Mouse (Mus musculus) hindbrain, embryonic 11.5 days (tissue): ENCODE measurements around the gene Fmnl1. TPM values are rescaled to one million over a fixed set of nuclear protein-coding genes. Genes with fewer than 3 reads are reported as not detected.

ENCODE experiments used
- ATAC-seq: fragments of 200-750 bp; cut with Nextera tagmentation; 2 replicates; pipeline ENCODE4 v1.8.0; 2017; ENCODE audit warnings: mild to moderate bottlenecking, moderate TSS enrichment, moderate library complexity; ENCODE audit not compliant: low FRiP score
- DNase-seq: peaks from one replicate; pipeline ENCODE4 v3.0.0-alpha.2; 2015; ENCODE audit warnings: low spot score
- H3K27ac ChIP-seq: fragments of 300-500 bp; sonication (generic); 2 replicates; pipeline ENCODE4 v1.5.1; 2014; ENCODE audit warnings: mild to moderate bottlenecking, low read depth, low read length
- H3K27me3 ChIP-seq: fragments of 300-500 bp; sonication (generic); 2 replicates; pipeline ENCODE4 v1.6.1; 2014; ENCODE audit warnings: mild to moderate bottlenecking, low read length, moderate library complexity, mixed read lengths; ENCODE audit not compliant: control insufficient read depth, insufficient read depth
- H3K36me3 ChIP-seq: fragments of 300-500 bp; sonication (generic); 2 replicates; pipeline ENCODE4 v1.6.1; 2014; ENCODE audit warnings: mild to moderate bottlenecking, low read length, moderate library complexity, mixed read lengths; ENCODE audit not compliant: control insufficient read depth, insufficient read depth
- H3K4me1 ChIP-seq: fragments of 300-500 bp; sonication (generic); replicated peaks from 2 replicates; pipeline ENCODE4 v1.6.1; 2014; ENCODE audit warnings: low read length, mixed read lengths; ENCODE audit not compliant: control insufficient read depth, insufficient read depth
- H3K4me2 ChIP-seq: fragments of 300-500 bp; sonication (generic); replicated peaks from 2 replicates; pipeline ENCODE4 v1.6.1; 2014; ENCODE audit warnings: mild to moderate bottlenecking, low read depth, low read length
- H3K4me3 ChIP-seq: fragments of 300-500 bp; sonication (generic); 2 replicates; pipeline ENCODE4 v1.5.1; 2014; ENCODE audit warnings: low read depth, low read length
- H3K9ac ChIP-seq: fragments of 300-500 bp; sonication (generic); 2 replicates; pipeline ENCODE4 v1.6.1; 2014; ENCODE audit warnings: low read depth, low read length
- H3K9me3 ChIP-seq: fragments of 300-500 bp; sonication (generic); 2 replicates; pipeline ENCODE4 v1.6.1; 2016; ENCODE audit warnings: low read length; ENCODE audit not compliant: control insufficient read depth
- WGBS: fragments of 180-500 bp; shearing (Covaris S2); extraction: QIAGEN DNeasy Blood & Tissue Kit; methylation state at CpG from one replicate; pipeline ENCODE4 v1.1.7; 2014; 5-methylcytosine and 5-hydroxymethylcytosine counted together
- polyA plus RNA-seq: library from polyadenylated mRNA; unstranded; fragments of >200 nt; fragmentation: Nextera tagmentation; extraction: Ambion mirVana; gene quantifications from 2 replicates; pipeline ENCODE4 v1.2.1, GENCODE M21; 2014

The Fmnl1 gene
- polyA plus RNA-seq, 1 experiment from 2014 or later = 1.1 TPM

- peaks cover 8% of the 10 kb centered on the region; the same call in 1 of the 2 replicates for H3K36me3 ChIP-seq
These were observed 63.5 kb downstream of the Fmnl1 start for GRCm38 (mm10) chr11:103234447-103234846.

GRCm38 (mm10) chr11:103235702-103236101, 64.8 kb downstream of the Fmnl1 start:
- Histone ChIP-seq H3K9ac (no peak overlapping the region), H3K4me2 (no peak overlapping the region), H3K4me1 (no peaks in the 10 kb centered on the region), H3K27ac (no peak overlapping the region), H3K27me3 (no peaks in the 10 kb centered on the region), H3K36me3 (peaks cover 4% of the 10 kb centered on the region; the same call in 1 of the 2 replicates), H3K4me3 (no peak overlapping the region), H3K9me3 (no peaks in the 10 kb centered on the region)
- WGBS = 78% methylated on average over 11 of the region's 11 CpGs
- DNase-seq (no peak), ATAC-seq (no peak)

More at GRCm38 (mm10) chr11:103234447-103234846, 63.5 kb downstream of the Fmnl1 start:
- Histone ChIP-seq H3K9ac (no peak overlapping the region), H3K27ac (no peak overlapping the region), H3K4me3 (no peak overlapping the region), H3K9me3 (no peaks in the 10 kb centered on the region), H3K4me2 (no peak overlapping the region), H3K27me3 (no peaks in the 10 kb centered on the region), H3K4me1 (no peaks in the 10 kb centered on the region)
- DNase-seq (no peak), ATAC-seq (no peak)
- 88% methylated on average over 1 of the region's 1 CpGs for WGBS

GRCm38 (mm10) chr11:103236431-103236830, 65.5 kb downstream of the Fmnl1 start:
- H3K36me3 ChIP-seq = peaks cover 4% of the 10 kb centered on the region
- H3K4me3 ChIP-seq = no peak overlapping the region
- no peaks in the 10 kb centered on the region for H3K9me3 ChIP-seq
- no peak overlapping the region for H3K27ac ChIP-seq
- WGBS = 73% methylated on average over 6 of the region's 6 CpGs
- no peak for DNase-seq
- no peak overlapping the region for H3K9ac ChIP-seq
- no peak for ATAC-seq
- no peaks in the 10 kb centered on the region for H3K4me1 ChIP-seq
- no peaks in the 10 kb centered on the region for H3K27me3 ChIP-seq
- no peak overlapping the region for H3K4me2 ChIP-seq

- no peak overlapping the region for H3K9ac ChIP-seq
- no peak for DNase-seq
These were observed 66.0 kb downstream of the Fmnl1 start for GRCm38 (mm10) chr11:103236903-103237302.

GRCm38 (mm10) chr11:103237757-103238156, 66.8 kb downstream of the Fmnl1 start:
- H3K4me1 ChIP-seq = no peaks in the 10 kb centered on the region
- H3K4me3 ChIP-seq = no peak overlapping the region
- DNase-seq (no peak), ATAC-seq (no peak)
- H3K36me3 ChIP-seq = peaks cover 4% of the 10 kb centered on the region
- H3K27me3 ChIP-seq = no peaks in the 10 kb centered on the region
- H3K9me3 ChIP-seq = no peaks in the 10 kb centered on the region
- 68% methylated on average over 9 of the region's 9 CpGs for WGBS
- H3K4me2 ChIP-seq = no peak overlapping the region
- H3K27ac ChIP-seq = no peak overlapping the region
- no peak overlapping the region for H3K9ac ChIP-seq

More at GRCm38 (mm10) chr11:103236903-103237302, 66.0 kb downstream of the Fmnl1 start:
- peaks cover 4% of the 10 kb centered on the region for H3K36me3 ChIP-seq
- no peaks in the 10 kb centered on the region for H3K4me1 ChIP-seq
- no peak overlapping the region for H3K4me2 ChIP-seq
- H3K4me3 ChIP-seq = no peak overlapping the region
- WGBS = 90% methylated on average over 10 of the region's 10 CpGs
- no peaks in the 10 kb centered on the region for H3K27me3 ChIP-seq
- no peaks in the 10 kb centered on the region for H3K9me3 ChIP-seq
- ATAC-seq = no peak
- no peak overlapping the region for H3K27ac ChIP-seq

GRCm38 (mm10) chr11:103240740-103241139, 69.8 kb downstream of the Fmnl1 start:
- H3K36me3 ChIP-seq = peaks cover 4% of the 10 kb centered on the region
- WGBS = 47% methylated on average over 7 of the region's 7 CpGs
- DNase-seq = no peak
- no peak overlapping the region for H3K9ac ChIP-seq
- H3K27ac ChIP-seq = no peak overlapping the region
- H3K4me3 ChIP-seq = no peak overlapping the region
- no peaks in the 10 kb centered on the region for H3K4me1 ChIP-seq
- no peaks in the 10 kb centered on the region for H3K9me3 ChIP-seq
- no peak for ATAC-seq
- no peak overlapping the region for H3K4me2 ChIP-seq
- H3K27me3 ChIP-seq = no peaks in the 10 kb centered on the region

GRCm38 (mm10) chr11:103244856-103245255, 73.9 kb downstream of the Fmnl1 start:
- no peak overlapping the region for H3K4me3 ChIP-seq
- no peak overlapping the region for H3K27ac ChIP-seq
- H3K4me2 ChIP-seq = no peak overlapping the region
- ATAC-seq (no peak), DNase-seq (no peak)
- H3K4me1 ChIP-seq = no peaks in the 10 kb centered on the region
- 94% methylated on average over 4 of the region's 4 CpGs for WGBS
- no peak overlapping the region for H3K9ac ChIP-seq
- H3K9me3 ChIP-seq = no peaks in the 10 kb centered on the region
- no peaks in the 10 kb centered on the region; the same call in 1 of the 2 replicates for H3K36me3 ChIP-seq
- no peaks in the 10 kb centered on the region for H3K27me3 ChIP-seq

GRCm38 (mm10) chr11:103246081-103246730, 75.3 kb downstream of the Fmnl1 start:
- Histone ChIP-seq H3K27ac (no peak overlapping the region), H3K9me3 (no peaks in the 10 kb centered on the region), H3K27me3 (no peaks in the 10 kb centered on the region), H3K4me1 (no peaks in the 10 kb centered on the region), H3K36me3 (no peaks in the 10 kb centered on the region; the same call in 1 of the 2 replicates), H3K4me2 (no peak overlapping the region), H3K9ac (no peak overlapping the region), H3K4me3 (no peak overlapping the region)
- DNase-seq = no peak
- WGBS = 78% methylated on average over 10 of the region's 10 CpGs
- ATAC-seq = no peak

- DNase-seq (no peak), ATAC-seq (no peak)
- no peak overlapping the region for H3K4me2 ChIP-seq
- H3K9me3 ChIP-seq = no peaks in the 10 kb centered on the region
- H3K27ac ChIP-seq = no peak overlapping the region
- no peaks in the 10 kb centered on the region for H3K27me3 ChIP-seq
- H3K4me1 ChIP-seq = no peaks in the 10 kb centered on the region
- no peak overlapping the region for H3K4me3 ChIP-seq
- no peaks in the 10 kb centered on the region for H3K36me3 ChIP-seq
- 77% methylated on average over 4 of the region's 4 CpGs for WGBS
- H3K9ac ChIP-seq = no peak overlapping the region
These were observed 75.9 kb downstream of the Fmnl1 start for GRCm38 (mm10) chr11:103246731-103247290.
